Mouse (Mus musculus) C3H10T1/2 (cell line): ENCODE measurements around the gene Sectm1a. TPM values are rescaled to one million over a fixed set of nuclear protein-coding genes. Genes with fewer than 3 reads are reported as not detected.

Experiments used
- polyA plus RNA-seq, 2 experiments: library from polyadenylated mRNA; unstranded; fragments of >200 nt; fragmentation: generic; extraction: Trizol; gene quantifications; one replicate each; pipeline ENCODE4 v1.2.1; 2012; ENCODE audit warnings: missing spikeins in 2 of 2

The Sectm1a gene
- under 1 TPM in 1 of 2 experiments, not detected in 1; 0.07 TPM for polyA plus RNA-seq

GRCm38 (mm10) chr11:121081120-121081519 lies at the start of gene Sectm1a:
Gene Sectm1a (minus strand): TSS chr11:121081220.

GRCm38 (mm10) chr11:121118577-121118976 lies 37.6 kb upstream of the Sectm1a start, which contains the start of gene Tex19.2:
Gene Tex19.2 (minus strand): TSS chr11:121118677.

GRCm38 (mm10) chr11:121063379-121063778 lies 17.6 kb downstream of the Sectm1a start, which contains the start of gene Sectm1b:
Gene Sectm1b (minus strand): TSS chr11:121063569.

GRCm38 (mm10) chr11:121039302-121039701 lies 41.7 kb downstream of the Sectm1a start, which contains the start of gene Cd7:
Gene Cd7 (minus strand): TSS chr11:121039418.

Other genes starting within 250 kb of the Sectm1a start
- 1 to 10 TPM; 1.1 to 5.6 TPM for gene Ccdc57, start 148.3 kb downstream of the Sectm1a start, polyA plus RNA-seq
- 1 to 10 TPM in 1 of 2 experiments, under 1 TPM in 1; 0.98 to 1.5 TPM for gene Slc16a3, start 132.7 kb downstream of the Sectm1a start, polyA plus RNA-seq
- 100 to 1,000 TPM in 1 of 2 experiments, 10 to 100 TPM in 1; 48.0 to 125 TPM for gene Csnk1d, start 89.9 kb downstream of the Sectm1a start, polyA plus RNA-seq
- under 1 TPM in 1 of 2 experiments, not detected in 1; 0.06 TPM for gene Cd7, start 41.8 kb downstream of the Sectm1a start, polyA plus RNA-seq
- gene Sectm1b, start 17.7 kb downstream of the Sectm1a start, polyA plus RNA-seq = not detected
- gene Tex19.2, start 37.5 kb upstream of the Sectm1a start, polyA plus RNA-seq = under 1 TPM in 1 of 2 experiments, not detected in 1; 0.02 TPM
- gene Tex19.1, start 64.9 kb upstream of the Sectm1a start, polyA plus RNA-seq = not detected
- not detected for gene Uts2r, start 79.1 kb upstream of the Sectm1a start, polyA plus RNA-seq
- 10 to 100 TPM in 1 of 2 experiments, 1 to 10 TPM in 1; 7.1 to 18.4 TPM for gene Hexdc, start 123.2 kb upstream of the Sectm1a start, polyA plus RNA-seq
- 10 to 100 TPM; 16.4 to 16.7 TPM for gene Ogfod3, start 123.5 kb upstream of the Sectm1a start, polyA plus RNA-seq
- gene Cybc1, start 148.1 kb upstream of the Sectm1a start, polyA plus RNA-seq = 10 to 100 TPM; 12.7 to 49.8 TPM
- gene Narf, start 156.0 kb upstream of the Sectm1a start, polyA plus RNA-seq = 10 to 100 TPM in 1 of 2 experiments, 1 to 10 TPM in 1; 2.2 to 22.5 TPM
- gene Foxk2, start 178.8 kb upstream of the Sectm1a start, polyA plus RNA-seq = 10 to 100 TPM; 13.2 to 23.6 TPM